Mouse (Mus musculus) heart, postnatal 25 days (tissue): ENCODE results near the gene Lcn3. TPM values are rescaled to one million over a fixed set of nuclear protein-coding genes. Genes with fewer than 3 reads are reported as not detected.
"Not testable (repeated sequence)": the region's sequence is repeated elsewhere in the genome, so short reads cannot be mapped to it uniquely, and the experiment has no call there.

ENCODE experiments used
- DNase-seq: peaks from one replicate; pipeline ENCODE4 v3.0.0; 2022; ENCODE audit warnings: low spot score
- intact Hi-C: fragments of 180-260 bp; cut with DNase I; formaldehyde crosslinking; loops from one replicate; pipeline ENCODE4 v1.15.1; 2025
- total RNA-seq, 2 experiments: library from RNA; stranded (reverse); gene quantifications; 2 replicates each; pipeline ENCODE4 v1.2.3; 2021

Gene Lcn3
- total RNA-seq: not detected

- no peak for DNase-seq
- intact Hi-C loops: no loop called here
Observed at GRCm38 (mm10) chr2:25765269-25765668, at the start of gene Lcn3. Gene Lcn3, plus strand, starts transcription at chr2:25765569.

DNA sequence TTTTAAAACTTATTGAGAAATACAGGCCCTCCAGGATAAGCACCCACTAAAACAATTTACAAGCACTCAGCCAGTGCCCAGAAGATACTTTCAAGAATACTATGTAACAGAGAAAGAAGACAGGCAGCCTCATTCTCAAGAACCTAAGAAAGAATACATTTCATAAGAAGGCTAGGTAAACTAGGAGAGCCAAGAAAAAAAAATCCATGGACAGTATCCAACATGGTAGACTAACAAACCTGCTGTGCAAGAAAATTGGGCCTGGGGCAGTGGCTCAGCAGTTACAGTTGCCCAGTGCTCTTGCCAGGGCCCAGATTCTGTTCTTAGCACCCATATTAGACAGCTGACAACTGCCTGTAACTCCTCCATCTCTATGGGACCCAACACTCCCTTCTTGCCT, 48.1 kb upstream of the Lcn3 start:
- intact Hi-C loops: no loop called here
- DNase-seq: no peak

GRCm38 (mm10) chr2:25733199-25733930, 32.0 kb upstream of the Lcn3 start:
- DNase-seq: no peak
- intact Hi-C loops: loop anchor here (5.0 kb wide), 1 partner anchor 36 kb away; no protein-coding TSS in a partner anchor

DNA sequence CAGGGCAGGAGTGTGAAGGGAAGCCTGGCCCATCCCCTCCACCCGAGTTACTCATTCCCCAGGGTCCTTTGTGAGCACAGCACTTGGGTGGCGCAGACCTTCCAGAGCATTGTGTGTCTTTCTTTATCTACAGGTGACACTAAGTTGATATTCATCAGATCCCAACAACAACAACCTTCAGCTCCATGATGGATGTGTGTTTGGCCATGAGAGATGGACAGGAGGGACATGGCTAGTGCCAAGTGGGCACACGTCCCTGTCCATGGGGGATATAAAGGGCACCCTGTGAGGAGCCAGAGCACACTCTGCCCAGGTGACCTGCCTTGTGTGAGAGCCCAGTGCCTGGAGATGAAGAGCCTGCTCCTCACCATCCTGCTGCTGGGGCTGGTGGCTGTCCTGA, 28.7 kb upstream of the Lcn3 start, which contains the start of gene Obp2b:
Gene Obp2b, plus strand, starts transcription at position 301 of the 400 bp plus-strand sequence.
- DNase-seq, intact Hi-C loops: not testable (repeated sequence)

DNA sequence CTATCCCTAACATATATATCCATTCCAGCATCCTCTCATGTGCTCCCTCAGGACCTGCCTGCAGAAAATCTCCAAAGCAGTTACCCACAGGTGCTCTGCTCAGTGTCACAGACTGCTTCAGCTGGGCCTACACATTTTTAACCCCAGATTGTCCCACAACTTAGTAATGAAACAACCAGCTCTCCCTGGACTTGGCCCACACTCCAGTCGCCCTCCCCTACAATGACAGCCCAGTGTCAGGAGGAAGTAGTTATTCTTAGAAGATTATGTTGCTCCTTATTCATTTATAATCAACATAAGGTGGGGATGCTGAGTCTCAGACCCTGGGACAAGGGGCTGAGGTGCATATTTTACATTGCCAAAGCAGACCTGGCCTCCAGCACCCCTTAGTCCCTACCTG, 23.7 kb upstream of the Lcn3 start:
- no peak for DNase-seq
- intact Hi-C loops: no loop called here

DNA sequence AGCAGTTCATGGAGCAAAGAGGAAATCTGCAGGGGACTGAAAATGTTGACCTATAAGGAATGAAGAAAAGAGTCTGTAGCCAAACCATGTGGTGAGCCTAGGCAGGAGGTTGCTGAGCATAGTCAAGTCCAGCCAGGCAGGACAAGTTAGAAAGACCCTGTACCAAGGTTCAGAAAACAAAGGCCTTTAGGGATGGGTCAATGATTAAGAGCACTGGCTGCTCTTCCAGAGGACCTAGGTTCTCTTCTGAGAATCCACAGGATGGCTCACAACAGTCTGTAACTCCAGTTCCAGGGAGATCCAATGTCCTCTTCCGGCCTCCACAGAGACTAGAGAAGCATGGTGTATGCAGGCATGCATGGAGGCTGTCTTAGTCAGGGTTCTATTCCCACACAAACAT, 11.2 kb upstream of the Lcn3 start:
- intact Hi-C loops: no loop called here
- no peak for DNase-seq

DNA sequence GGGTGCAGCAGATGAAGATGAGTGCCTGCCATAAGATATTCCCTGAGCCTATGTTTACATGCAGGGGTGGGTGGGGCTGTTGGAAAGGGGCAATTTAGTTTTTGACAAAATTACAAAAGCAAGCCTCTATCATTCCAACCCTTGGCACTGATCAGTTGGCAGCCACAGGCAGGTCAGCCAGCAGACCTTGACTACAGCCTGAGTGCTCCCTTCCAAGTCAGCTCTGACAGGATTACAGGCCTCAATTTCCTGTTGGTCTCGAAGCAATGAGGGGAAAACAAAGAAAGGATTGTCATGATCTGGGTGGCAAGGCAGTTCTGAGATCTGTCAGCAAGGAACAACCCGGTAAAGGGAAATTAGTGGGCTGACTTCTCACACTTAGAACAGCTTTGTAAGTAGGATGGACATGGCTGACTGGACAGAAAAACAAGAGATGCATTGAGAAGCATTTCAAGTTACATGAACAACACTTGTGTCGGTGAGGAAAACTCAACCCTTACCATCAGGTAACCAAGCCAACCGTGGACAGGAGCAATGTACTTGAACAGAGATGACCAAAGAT, 7.2 kb upstream of the Lcn3 start:
- intact Hi-C loops: no loop called here

DNA sequence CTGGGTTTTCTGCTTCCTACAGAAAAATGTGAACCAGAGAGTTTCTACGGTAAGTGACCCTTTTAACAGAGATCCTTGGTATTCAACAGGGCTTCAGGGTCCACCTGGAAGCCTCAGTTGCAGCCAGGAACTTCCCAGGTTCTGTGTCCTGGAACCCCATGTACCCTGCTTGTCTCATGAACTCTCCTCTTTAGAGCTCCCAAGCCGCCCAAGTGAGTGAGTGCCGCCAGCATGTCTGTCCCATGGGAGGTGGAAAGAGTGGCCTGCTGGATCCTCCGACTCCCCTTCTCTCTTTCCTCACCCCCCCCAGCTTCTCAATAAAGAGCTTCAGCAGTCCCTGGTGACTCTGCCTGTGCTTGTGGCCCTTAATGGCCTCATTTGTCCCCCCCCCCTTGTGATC, 2.4 kb downstream of the Lcn3 start:
- intact Hi-C loops: no loop called here
- DNase-seq: no peak

More for the DNA sequence above, 7.2 kb upstream of the Lcn3 start:
- no peak for DNase-seq

DNA sequence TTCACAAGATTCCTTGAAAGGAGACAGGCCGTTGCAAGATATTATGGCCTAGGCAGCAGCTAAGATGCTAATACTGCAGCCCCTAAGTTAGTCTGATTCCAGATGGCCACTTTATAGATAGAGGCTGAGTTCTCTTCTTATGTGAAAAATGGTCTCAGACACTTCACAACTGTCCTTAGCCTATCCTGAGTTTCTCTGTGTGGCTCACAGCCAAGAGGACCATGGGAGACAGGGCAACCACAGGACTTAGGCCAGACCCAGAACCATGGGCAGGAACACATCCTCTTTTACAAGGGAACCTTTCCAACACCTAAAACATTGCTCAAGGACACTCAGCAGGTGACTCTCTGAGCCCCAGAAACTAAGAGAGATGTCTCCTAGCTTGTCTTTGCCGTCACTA, 8.1 kb downstream of the Lcn3 start:
- intact Hi-C loops: no loop called here
- no peak for DNase-seq

- intact Hi-C loops: no loop called here
Observed at GRCm38 (mm10) chr2:25774640-25775039, 9.3 kb downstream of the Lcn3 start.

GRCm38 (mm10) chr2:25775991-25776390, 10.6 kb downstream of the Lcn3 start:
- intact Hi-C loops: no loop called here
- no peak for DNase-seq

More at GRCm38 (mm10) chr2:25774640-25775039, 9.3 kb downstream of the Lcn3 start:
- no peak for DNase-seq

DNA sequence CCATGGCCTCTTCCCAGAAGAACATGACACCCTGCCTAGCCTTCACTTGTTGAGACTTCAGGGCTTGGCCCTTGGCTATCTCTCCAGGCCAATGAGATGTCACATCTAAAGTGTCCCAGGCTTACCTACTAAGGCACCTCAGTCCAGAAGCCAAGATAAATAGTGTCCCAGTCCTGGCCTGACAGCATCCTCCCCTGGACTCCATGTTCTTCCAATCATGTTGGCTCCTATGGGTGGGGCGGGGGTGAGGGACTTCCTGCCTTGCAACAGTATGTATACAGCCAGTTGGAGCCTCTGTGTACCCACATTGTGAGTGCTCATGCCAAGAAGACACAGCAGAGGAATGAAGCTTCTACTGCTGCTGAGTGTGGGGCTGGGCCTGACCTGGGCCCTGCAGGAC, 11.3 kb downstream of the Lcn3 start, which contains the start of gene Lcn11:
Gene Lcn11, plus strand, starts transcription at position 301 of the 400 bp plus-strand sequence.
- intact Hi-C loops: no loop called here
- DNase-seq: no peak

DNA sequence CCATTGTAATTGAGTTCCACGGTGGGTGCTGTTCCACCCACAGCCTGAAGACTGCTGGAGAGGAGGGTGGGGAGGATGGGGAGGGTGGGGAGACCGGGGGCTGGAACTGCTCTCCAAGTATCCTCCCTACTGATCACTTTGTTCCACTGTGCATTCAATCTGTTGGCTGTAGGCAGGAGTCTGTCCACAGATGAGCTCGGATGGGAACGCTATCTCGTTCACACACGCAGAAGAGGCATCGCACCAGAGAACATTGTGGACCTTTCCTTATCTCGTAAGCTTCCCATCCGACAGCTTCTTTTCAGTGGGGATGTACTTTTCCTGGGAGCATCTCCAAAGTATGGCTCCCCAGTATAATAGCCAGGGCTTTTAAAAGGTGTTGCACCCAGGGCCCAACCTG, 13.7 kb downstream of the Lcn3 start:
- DNase-seq: no peak
- intact Hi-C loops: no loop called here

DNA sequence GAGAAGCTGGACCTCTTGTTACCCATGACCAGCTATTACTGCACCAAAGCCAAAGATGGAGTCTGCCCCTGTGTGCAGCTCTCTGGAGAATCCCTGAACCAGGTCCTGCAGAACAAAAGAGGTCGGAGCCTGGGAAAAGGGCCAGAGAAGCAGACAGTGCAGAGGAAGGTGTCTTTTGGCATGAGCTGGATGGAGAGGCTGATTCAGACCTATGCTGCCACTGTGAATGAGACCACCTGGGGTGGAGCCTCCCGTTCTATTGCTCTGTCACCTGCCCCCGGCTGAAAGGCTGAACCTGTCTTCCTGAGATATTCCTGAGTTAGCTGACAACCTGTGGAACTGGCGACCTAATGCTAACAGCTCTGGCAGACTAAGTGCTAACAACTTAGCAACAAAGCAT, 15.6 kb downstream of the Lcn3 start:
- DNase-seq: no peak
- intact Hi-C loops: no loop called here

GRCm38 (mm10) chr2:25781957-25782356, 16.6 kb downstream of the Lcn3 start, which contains the start of gene Gm13539:
Gene Gm13539, plus strand, starts transcription at chr2:25782257.
- DNase-seq: no peak
- intact Hi-C loops: no loop called here

DNA sequence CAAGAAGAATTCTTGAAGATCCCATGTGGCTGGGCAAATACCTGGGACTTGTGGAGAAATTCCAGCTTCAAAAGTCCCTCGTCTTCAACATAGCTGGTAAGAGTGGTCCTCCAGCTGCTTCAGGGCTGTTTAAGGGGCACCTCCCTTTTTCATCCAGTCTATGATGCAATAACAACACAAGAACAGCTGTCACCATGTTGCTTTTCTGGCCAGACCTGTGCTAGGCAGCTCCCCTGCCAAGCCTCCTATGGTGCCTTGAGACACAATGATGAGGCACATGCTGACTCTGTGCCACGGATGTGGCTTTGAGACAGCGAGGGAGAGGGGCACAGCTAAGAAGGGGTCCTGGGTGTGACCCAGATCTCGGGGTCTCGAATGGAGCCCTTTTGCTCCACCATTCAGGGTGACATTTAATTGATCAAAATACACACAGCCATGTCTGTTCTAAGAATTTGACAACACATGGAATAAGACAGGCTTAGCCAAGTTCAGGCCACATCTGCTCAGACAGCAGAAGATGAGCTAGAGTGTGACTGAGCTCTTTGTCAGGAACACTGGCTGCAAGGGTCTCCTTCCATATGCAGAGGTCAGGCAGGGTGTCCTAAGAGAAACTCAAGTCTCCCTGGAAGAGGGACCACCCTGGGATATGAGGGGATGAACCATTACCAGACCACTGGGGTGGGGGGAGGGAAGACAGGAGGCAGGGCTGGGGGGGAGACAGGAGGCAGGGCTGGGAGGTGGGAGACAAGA, 20.4 kb downstream of the Lcn3 start:
- DNase-seq: no peak
- intact Hi-C loops: no loop called here

- DNase-seq: no peak
- intact Hi-C loops: no loop called here
Observed at GRCm38 (mm10) chr2:25789092-25789491, 23.7 kb downstream of the Lcn3 start.

DNA sequence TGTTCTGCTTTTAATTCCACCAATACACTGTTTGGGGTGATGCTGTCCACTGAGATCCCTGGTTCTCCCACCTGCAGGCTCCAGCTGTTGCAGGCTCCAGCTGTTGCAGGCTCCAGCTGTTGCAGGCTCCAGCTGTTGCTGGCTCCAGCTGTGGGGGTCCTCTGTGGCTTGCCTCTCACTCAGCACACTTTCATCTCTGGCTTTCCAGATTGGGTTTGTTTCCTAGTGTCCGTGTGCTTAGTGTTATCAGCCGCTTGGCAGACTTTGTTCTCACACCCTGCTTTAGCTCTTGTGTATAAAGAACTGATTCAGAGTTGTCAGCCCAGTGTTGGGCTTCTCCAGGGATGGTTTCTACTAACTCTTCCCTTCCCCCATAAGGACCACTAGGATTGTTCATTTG, 32.3 kb downstream of the Lcn3 start:
- DNase-seq: no peak
- intact Hi-C loops: no loop called here

DNA sequence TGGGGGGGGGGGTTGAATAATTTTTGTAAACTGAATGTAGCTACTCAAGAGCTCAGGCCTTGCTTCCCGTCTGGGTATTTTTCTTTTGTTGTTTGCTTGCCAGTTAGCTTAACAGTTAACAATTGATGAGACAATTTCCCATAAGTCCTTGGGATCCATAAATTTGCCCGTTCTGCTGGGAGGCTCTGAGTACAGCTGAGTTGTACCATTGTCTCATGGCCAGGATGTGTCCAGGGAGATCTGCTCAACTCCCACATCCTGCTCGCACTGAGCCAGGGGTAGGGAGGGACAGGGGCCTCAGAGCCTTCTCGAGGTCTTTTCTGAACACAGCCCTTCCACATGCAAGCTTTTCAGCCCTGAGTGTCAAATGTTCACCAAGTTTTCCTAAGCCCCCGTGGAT, 32.7 kb downstream of the Lcn3 start:
- intact Hi-C loops: no loop called here
- no peak for DNase-seq

DNA sequence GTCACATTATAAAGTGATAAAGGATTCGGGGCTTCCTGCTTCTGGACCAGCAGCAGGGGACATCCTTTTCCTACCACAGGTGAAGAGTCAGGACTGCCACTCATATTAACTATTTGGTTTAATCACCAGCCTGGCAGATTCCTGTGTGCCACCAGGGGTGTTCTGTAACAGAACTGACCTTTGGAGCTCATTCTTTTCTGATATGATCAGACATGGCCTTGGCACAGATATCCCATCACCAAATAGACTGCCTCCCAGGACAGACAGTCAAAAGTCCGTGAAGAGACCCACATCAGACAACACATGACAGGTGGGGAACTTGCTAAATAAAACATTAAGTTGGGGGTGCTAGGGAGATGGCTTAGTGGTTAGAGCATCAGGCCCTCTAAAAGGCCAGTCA, 46.3 kb downstream of the Lcn3 start:
- DNase-seq: no peak
- intact Hi-C loops: no loop called here

DNA sequence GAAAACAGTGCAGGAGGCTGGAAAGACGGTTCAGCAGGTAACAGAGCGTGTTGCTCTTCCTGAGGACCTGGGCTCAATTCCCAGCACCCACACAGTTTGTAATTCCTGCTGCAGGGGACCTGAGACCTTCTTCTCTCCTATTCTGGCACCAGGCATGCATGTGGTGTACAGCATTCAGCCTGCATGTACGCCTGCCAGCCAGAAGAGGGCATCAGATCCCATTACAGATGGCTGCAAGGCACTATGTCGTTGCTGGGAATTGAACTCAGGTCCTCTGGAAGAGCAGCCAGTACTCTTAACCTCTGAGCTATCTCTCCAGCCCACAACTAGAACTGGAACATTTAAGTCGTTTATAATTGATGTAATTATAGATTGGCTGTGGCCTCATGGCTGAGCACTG, 48.0 kb downstream of the Lcn3 start:
- intact Hi-C loops: no loop called here
- no peak for DNase-seq
